Mouse (Mus musculus): ENCODE measurements around the gene Fam205c. TPM values are rescaled to one million over a fixed set of nuclear protein-coding genes. Genes with fewer than 3 reads are reported as not detected.

Gene Fam205c
- total RNA-seq (2021): under 1 TPM; 0.37 to 0.41 TPM
- long read RNA-seq, experiment 1, partial matches to known transcripts: 0 of 7 reads
- long read RNA-seq, experiment 1, other reads (novel, unspliced or antisense): 7 of 7 reads
- long read RNA-seq, experiment 2: 0 reads

DNA sequence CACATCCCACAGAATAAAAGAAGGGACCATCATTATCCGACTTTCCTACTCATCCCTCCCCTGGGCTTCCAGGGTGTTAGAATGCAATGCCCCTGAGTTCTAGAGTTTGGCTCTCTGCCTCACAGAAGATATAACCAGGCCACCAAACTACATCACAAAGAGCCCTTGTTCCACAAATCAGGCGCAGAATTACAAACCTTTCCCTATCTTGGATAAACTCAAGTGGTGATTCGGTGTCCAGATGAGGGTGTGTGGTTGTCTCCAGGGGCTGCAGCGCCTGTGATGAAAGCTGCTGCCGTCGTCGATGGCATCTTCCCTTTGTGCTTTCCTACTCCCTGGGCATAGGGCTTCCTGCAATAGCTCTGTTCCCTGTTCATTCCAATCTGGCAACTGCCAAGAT, at the start of gene Fam205c:
Gene Fam205c (minus strand): TSS at position 101 of the 400 bp plus-strand sequence.
- DNase-seq: no peak
- intact Hi-C loops (cut with DNase I): no loop called here

DNA sequence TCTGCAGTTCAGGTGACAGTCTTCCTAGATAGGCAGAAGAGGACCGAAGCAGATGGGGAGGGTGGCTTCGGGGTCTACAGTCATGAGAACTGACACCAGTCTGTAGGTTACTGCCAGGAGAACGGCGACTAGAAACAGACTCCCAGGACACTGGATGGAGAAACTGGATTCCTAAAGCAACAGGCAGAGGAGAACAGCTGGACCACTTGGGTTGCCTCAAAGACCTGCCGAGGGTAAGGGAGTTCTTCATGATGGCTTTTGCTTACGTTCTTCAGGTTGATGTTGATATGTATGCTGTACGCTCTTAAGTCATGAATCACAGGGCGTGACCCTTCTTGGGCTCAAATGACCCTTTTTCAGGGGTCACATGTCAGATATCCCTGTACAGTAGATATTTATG, 48.4 kb upstream of the Fam205c start:
- intact Hi-C loops (cut with DNase I): no loop called here
- no peak for DNase-seq

DNA sequence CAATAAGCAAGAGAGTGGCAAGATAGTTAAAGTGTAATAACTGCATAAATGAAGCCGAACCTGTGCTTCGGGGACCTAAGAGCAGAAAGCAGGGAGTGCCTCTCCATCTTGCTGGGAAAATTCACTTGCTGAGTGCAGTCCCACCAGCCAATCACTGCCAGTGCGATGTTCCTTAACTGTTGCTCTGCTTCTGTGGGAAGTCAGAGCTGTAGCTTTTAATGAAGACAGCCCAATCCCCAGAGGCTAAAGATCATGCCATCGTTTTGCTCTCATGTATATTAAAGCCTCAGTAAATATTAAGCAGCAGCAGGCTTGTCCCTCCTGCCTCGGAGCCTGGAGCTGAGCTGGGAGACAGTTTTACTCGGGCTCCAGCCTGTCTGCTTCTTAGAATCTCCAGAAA, 48.0 kb upstream of the Fam205c start:
- no peak for DNase-seq
- intact Hi-C loops (cut with DNase I): no loop called here

GRCm38 (mm10) chr4:42921536-42921935, 47.5 kb upstream of the Fam205c start:
- intact Hi-C loops (cut with DNase I): no loop called here
- no peak for DNase-seq

GRCm38 (mm10) chr4:42920726-42921125, 46.7 kb upstream of the Fam205c start:
- no peak for DNase-seq
- intact Hi-C loops (cut with DNase I): no loop called here

DNA sequence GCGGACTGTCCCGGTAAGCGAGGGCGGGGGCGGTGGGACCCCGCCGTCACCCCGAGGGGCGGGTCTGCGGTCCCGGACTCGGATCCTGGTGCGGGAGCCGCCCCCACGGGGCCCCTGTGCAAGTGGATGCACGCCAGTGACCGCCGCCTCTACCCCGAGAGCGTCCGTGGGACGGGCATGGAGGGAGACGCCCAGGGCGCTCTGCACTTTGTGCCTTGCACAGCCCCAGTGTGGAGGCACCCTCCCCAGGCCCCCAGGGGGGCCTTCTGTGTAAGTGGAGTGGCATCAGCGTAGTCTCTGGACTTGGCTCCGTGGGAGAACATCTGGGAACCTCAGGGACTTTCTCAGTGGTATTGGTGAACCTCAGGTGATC, 43.4 kb upstream of the Fam205c start:
- intact Hi-C loops (cut with DNase I): no loop called here
- no peak for DNase-seq

DNA sequence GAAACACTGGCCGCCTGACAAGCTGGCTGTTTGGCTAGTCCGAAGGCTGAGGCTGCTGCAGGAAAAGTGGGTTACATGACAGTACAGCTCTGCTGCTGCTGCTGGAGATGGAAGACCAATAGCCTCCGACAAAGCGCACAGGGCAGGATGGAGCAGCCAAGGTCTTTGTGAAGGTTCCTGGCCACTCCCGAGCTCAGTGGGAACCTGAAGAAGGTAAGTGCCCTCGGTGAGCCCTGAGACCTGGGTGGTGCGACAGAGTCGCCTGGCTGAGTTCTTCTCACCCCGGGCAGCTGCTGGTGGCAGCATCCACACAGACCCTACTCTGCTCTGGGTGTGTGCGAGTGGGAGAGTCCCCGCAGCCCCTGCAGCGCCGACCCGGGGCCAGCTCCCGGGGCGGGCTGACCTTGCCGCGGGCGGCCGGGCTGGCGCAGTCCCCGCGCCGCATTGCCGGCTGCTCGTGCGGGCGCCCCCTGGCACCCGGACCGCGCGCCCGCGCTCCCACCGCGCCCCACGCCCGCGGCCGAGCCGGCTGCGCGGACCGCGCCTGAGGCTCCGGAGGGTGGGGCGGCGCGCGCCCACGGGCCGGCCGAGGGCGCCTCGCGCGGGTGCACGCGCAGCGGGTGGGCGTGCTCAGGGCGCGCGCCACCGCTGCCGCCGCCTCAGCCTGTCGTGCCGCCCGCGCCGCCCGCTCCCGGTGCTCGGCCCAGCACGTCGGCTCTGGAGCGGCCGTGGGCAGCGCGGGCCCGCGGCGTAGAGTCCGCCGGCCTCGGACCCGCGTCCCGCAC, 42.8 kb upstream of the Fam205c start, which contains the start of gene Phf24:
Gene Phf24 (plus strand): TSS at position 44 of the 785 bp plus-strand sequence.
- intact Hi-C loops (cut with DNase I): no loop called here
- no peak for DNase-seq

- intact Hi-C loops (cut with DNase I): no loop called here
These were observed 41.9 kb upstream of the Fam205c start for GRCm38 (mm10) chr4:42915966-42916365.

DNA sequence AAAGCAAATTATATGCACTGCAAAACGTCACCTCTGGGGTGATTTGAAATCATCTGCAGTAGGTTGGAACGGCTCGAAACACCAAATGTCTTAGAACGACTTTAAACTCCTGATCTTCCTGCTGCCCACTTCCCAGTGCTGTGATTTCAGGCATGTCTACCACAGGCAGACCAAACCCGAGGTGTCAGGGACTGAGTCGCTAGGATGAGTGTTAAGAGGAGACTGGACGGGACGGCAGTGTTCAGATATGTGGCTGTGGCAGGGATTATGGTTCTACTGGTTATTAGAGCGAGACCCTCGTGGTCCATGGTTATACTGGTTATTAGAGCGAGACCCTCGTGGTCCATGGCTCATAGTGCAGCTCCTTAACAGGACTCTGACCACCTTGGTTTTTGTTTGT, 41.3 kb upstream of the Fam205c start:
- intact Hi-C loops (cut with DNase I): no loop called here
- DNase-seq: no peak

More at GRCm38 (mm10) chr4:42915966-42916365, 41.9 kb upstream of the Fam205c start:
- no peak for DNase-seq

DNA sequence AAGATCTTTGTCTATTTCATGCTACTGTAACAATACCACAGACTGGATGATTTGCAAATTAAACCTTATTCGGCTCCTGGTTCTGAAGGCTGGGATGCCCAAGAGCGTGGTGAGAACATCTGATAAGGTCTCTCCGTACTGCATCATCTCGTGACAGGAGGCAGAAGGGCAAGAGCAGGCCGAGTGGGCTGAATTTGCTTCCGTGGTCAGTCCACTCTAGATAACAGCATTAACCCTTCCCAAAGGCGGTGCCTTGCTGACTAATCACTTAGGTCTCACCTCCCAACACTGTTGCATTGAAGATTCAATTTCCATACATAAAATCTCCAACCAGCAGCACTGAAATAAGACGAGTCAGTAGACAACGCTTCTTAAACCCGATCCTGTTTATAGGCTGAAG, 39.4 kb upstream of the Fam205c start:
- no peak for DNase-seq
- intact Hi-C loops (cut with DNase I): no loop called here

DNA sequence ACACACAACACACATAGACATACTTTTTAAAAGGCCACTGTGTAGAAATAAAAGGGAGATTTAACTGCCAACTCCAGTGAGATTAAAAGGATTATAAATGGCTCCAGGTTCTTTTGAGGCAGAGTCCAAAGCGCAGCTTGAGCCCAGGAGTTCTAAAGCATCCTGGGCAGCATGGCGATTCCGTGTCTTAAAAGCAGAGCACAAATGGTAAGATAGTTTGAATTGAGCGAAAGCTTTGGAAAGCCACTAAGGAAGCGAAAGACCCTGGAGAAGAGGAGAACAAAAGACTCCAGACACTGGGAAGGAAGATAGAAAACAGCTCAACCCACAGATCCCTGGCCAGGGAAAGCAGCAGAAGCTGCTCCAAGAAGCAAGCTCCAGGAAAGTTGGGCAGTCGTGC, 30.9 kb upstream of the Fam205c start:
- intact Hi-C loops (cut with DNase I): no loop called here
- DNase-seq: no peak

GRCm38 (mm10) chr4:42904523-42904922, 30.5 kb upstream of the Fam205c start:
- intact Hi-C loops (cut with DNase I): no loop called here
- DNase-seq: no peak

DNA sequence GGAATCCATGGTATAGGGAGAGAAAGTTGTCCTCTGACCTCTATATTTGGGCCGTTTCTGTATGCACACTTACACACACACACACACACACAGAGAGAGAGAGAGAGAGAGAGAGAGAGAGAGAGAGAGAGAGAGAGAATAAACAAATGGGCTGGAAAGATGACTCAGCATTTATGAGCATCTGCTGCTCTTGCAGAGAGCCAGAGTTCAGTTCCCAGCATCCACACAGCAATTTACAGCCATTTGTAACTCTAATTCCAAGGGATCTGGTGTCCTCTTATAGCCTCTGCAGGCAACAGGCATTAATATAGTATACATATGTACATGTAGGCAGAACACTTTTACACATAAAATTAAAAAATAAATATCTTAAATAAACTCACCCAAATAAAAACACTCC, 29.9 kb upstream of the Fam205c start:
- DNase-seq: no peak
- intact Hi-C loops (cut with DNase I): no loop called here

GRCm38 (mm10) chr4:42902730-42903129, 28.7 kb upstream of the Fam205c start:
- no peak for DNase-seq
- intact Hi-C loops (cut with DNase I): no loop called here

DNA sequence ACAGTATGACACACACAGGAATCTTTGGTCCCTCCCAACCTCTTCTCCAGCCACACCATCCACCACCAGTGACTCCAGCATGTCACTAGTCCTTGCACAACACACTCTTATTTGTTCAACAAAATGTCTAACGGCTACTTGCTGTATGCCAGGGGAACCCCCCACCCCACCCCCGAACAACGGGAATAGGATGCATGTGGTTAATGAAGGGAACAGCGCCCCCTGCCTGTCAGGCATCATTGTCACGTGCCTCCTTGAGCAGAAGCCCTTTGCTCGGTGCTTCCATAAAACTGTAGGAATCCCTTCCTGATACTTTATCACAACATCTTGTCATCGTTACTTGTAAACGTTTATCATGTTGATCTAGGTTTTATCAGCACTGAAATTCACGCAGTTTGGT, 28.1 kb upstream of the Fam205c start:
- intact Hi-C loops (cut with DNase I): no loop called here
- no peak for DNase-seq

GRCm38 (mm10) chr4:42900878-42901277, 26.8 kb upstream of the Fam205c start:
- intact Hi-C loops (cut with DNase I): no loop called here

GRCm38 (mm10) chr4:42898914-42899313, 24.9 kb upstream of the Fam205c start:
- DNase-seq: no peak
- intact Hi-C loops (cut with DNase I): no loop called here

More at GRCm38 (mm10) chr4:42900878-42901277, 26.8 kb upstream of the Fam205c start:
- no peak for DNase-seq

DNA sequence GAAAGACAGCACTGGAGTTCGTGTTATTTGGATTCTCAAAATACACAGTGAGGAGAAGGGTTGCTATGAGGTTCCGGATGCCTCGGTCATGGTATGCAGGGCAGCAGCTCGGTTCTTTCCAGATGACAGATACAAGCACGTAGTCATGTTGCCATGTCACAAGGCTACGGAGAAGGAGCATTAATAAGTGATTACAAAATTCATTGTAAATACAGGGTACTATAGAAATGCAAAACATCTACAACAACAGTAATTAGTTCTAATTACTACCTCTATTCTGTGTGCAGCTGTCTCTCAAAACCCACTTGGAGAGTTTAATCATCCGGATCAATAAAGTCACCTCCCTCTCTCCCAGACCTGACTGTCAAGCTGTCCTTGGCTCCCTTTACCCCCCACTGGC, 21.1 kb upstream of the Fam205c start:
- no peak for DNase-seq
- intact Hi-C loops (cut with DNase I): no loop called here

DNA sequence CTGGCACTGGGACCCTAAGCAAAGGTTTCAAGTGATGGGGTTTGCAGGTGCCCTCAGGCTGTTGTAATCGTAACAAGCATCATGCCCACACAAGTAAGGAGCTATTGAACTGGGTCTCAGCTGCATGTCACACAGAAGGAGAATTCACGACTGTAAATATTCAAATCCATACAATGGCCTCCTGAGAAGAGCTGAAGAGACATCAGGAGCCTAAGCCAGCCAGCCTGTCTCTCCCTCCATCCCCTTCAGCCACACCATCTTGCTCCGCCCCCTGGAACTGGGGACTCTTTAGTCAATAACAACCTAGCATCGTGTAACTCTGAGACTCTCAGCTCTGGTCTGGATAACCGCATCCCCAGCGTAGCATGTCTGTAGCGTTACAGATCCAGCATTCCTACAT, 17.1 kb upstream of the Fam205c start:
- no peak for DNase-seq
- intact Hi-C loops (cut with DNase I): no loop called here

- no peak for DNase-seq
- intact Hi-C loops (cut with DNase I): no loop called here
These were observed 14.8 kb upstream of the Fam205c start for GRCm38 (mm10) chr4:42888806-42889205.

DNA sequence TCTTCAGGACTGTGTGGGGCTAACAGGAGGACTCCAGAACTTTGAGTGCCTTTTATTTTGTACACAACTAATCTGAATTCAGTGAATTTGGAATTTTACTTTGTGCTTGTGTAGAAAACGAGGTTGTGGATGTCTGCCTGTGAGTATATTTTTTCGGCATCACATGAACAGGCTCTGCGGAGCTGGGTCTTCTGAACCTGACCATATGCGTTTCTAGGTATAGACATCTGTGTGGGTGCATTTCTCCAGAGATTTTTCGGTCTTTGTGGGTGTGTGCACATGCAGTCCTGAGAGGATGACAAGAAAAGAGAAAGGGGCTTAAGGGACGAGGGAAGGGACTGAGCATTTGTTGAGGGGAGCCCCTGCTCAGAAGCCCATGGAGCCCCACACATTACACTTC, 12.9 kb upstream of the Fam205c start:
- intact Hi-C loops (cut with DNase I): no loop called here
- no peak for DNase-seq

DNA sequence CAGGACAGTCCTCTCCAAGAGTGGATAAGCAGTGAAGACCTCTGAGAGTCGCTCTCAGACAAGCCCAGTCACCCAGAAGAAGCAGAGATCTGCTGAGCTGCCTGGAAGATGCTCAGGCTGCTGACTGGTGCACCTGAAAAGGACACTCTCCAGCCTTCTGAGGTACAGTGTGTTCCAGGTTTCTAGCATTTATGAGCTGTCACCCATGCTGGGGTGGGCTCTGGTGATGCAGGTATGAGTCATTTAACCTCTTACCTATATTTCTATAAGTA, 6.6 kb upstream of the Fam205c start:
- DNase-seq: no peak
- intact Hi-C loops (cut with DNase I): no loop called here

Data from gastrocnemius, postnatal 36 days (tissue).